Mouse (Mus musculus) small intestine, adult 2 months (tissue): ENCODE results near the gene Slmap.

Experiments used
- CTCF ChIP-seq: fragments of 200-500 bp; IDR thresholded peaks from 2 replicates; pipeline ENCODE4 v1.5.1; 2012; ENCODE audit warnings: low read depth, mild to moderate bottlenecking, control low read depth, inconsistent platforms, low read length, moderate library complexity, mixed read lengths; ENCODE audit not compliant: insufficient replicate concordance, insufficient read length; ENCODE audit errors: extremely low read depth
- POLR2A ChIP-seq: fragments of 200-500 bp; IDR thresholded peaks from 2 replicates; pipeline ENCODE4 v1.6.1; 2012; ENCODE audit warnings: low read depth, mild to moderate bottlenecking, control low read depth, inconsistent platforms, low read length, moderate library complexity

- TF ChIP-seq CTCF, result no peak
- no peak for TF ChIP-seq POLR2A
These were observed 7.4 kb upstream of the Slmap start for GRCm38 (mm10) chr14:26542136-26542535.
